Mouse (Mus musculus) embryo, embryonic 10.5 days (tissue): ENCODE data around the gene Polr3e.
A peak's percentile ranks its signal among the peaks of the same experiment; 100 is the strongest.

Experiments
- DNase-seq: peaks from one replicate; pipeline ENCODE4 v3.0.0-alpha.2; 2015; ENCODE audit warnings: low spot score

Polr3e gene

GRCm38 (mm10) chr7:120977063-120977462 is 59.5 kb downstream of the Polr3e start:
- no peak for DNase-seq

DNA sequence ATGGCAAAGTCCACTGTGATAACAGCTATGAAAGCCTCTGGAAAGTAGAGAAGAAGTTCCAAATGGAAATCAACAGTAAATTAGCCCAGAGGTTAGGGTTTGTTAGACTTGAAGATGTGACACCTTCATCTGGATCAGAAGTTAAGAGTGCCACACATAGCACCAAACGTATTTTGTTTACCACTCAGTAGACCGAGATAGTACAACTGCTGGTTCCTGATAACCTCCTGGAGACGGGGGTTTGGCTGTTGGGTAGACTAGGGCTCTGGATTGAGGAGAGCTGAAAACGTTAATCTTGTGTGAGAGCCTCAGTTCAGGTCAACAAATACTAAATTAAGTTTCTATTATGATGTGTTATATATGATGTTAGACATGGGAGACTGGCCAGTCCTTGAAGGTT is 62.5 kb downstream of the Polr3e start:
- no peak for DNase-seq

DNA sequence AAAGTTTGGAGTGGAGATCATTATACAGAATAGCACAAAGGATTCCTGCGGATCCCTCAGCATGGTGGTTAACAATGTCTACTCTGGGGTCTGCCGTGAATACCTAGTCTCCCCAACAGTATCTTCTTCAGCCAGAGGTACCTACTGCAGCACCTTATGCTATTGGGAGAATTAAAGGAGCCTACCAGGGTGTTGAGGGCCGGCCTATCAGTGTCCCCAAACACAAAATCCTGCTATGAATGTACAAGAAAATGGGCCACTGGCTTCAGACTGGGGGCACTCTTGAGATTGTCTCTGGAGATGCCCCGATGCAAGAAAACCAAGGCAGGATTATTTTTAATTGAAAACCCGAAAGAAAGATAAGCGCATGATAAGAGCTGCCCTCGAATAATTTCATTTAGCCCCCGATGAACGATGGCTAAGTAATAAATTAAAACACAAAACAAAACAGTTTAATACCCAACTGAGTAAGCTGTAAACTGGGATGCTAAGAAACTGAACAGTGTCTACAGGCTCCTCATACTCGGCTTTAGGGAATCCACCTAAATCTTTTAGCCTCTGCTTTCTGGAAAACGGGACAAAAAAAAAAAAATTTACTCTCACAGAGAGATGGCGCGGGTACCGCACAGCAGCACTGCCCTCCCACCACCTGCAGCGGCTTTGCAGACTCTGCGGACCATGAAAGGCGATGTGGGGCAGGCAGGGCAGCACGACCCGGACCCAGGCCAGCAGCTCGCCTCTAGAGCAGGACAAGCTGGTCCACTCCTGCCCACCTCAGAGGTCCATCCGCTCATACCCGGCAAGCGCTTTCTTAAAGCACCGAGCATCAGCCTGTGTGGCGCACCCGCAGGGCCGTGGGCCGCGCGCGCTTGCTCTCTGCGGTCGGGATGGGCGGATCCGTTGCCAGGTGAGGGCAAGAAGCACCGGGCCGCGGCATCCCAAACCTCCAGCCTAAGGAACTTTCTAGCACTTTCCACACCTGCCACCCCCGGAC is 63.7 kb downstream of the Polr3e start:
- peak; percentile 63 for DNase-seq

GRCm38 (mm10) chr7:120982200-120982841 is 64.8 kb downstream of the Polr3e start, which contains the start of the genes Cdr2 and Mfsd13b:
Gene Cdr2 (minus strand): TSS chr7:120982312.
Gene Mfsd13b (plus strand): TSS chr7:120982509.
- DNase-seq: peak; percentile 100

GRCm38 (mm10) chr7:120982968-120983367 is 65.4 kb downstream of the Polr3e start:
- DNase-seq: peak; percentile 70

- no peak for DNase-seq
Observed at GRCm38 (mm10) chr7:120991191-120991590, 73.6 kb downstream of the Polr3e start.
